Mouse (Mus musculus) embryonic facial prominence, embryonic 11.5 days (tissue): ENCODE data around the gene Gnat2. TPM values are rescaled to one million over a fixed set of nuclear protein-coding genes. Genes with fewer than 3 reads are reported as not detected.
A peak's percentile ranks its signal among the peaks of the same experiment; 100 is the strongest.

ENCODE experiments used
- ATAC-seq: fragments of 200-750 bp; cut with Nextera tagmentation; replicated peaks from 2 replicates; pipeline ENCODE4 v1.8.0; 2017; ENCODE audit warnings: low read depth; ENCODE audit not compliant: insufficient number of reproducible peaks, low FRiP score, low TSS enrichment
- DNase-seq: peaks from one replicate; pipeline ENCODE4 v3.0.0-alpha.2; 2015; ENCODE audit warnings: low spot score
- H3K27ac ChIP-seq: fragments of 300-500 bp; sonication (generic); replicated peaks from 2 replicates; pipeline ENCODE4 v1.5.1; 2014; ENCODE audit warnings: mild to moderate bottlenecking, low read depth, low read length, control low read depth
- H3K27me3 ChIP-seq: fragments of 300-500 bp; sonication (generic); 2 replicates; pipeline ENCODE4 v1.6.1; 2014; ENCODE audit warnings: mild to moderate bottlenecking, low read length, moderate library complexity, mixed read lengths; ENCODE audit not compliant: control insufficient read depth, insufficient read depth
- H3K36me3 ChIP-seq: fragments of 300-500 bp; sonication (generic); replicated peaks from 2 replicates; pipeline ENCODE4 v1.6.1; 2014; ENCODE audit warnings: low read depth, mild to moderate bottlenecking, low read length, moderate library complexity, mixed read lengths; ENCODE audit not compliant: control insufficient read depth, insufficient read depth
- H3K4me1 ChIP-seq: fragments of 300-500 bp; sonication (generic); 2 replicates; pipeline ENCODE4 v1.6.1; 2014; ENCODE audit warnings: low read length, mixed read lengths; ENCODE audit not compliant: control insufficient read depth, insufficient read depth
- H3K4me2 ChIP-seq: fragments of 300-500 bp; sonication (generic); 2 replicates; pipeline ENCODE4 v1.6.1; 2014; ENCODE audit warnings: low read depth, mild to moderate bottlenecking, control low read depth, low read length, moderate library complexity
- H3K4me3 ChIP-seq: fragments of 300-500 bp; sonication (generic); 2 replicates; pipeline ENCODE4 v1.5.1; 2014; ENCODE audit warnings: low read depth, low read length, control low read depth
- H3K9ac ChIP-seq: fragments of 300-500 bp; sonication (generic); replicated peaks from 2 replicates; pipeline ENCODE4 v1.6.1; 2014; ENCODE audit warnings: mild to moderate bottlenecking, control low read depth, low read length
- H3K9me3 ChIP-seq: fragments of 300-500 bp; sonication (generic); replicated peaks from 2 replicates; pipeline ENCODE4 v1.6.1; 2016; ENCODE audit warnings: mild to moderate bottlenecking, low read length, inconsistent platforms, mixed read lengths; ENCODE audit not compliant: control insufficient read depth
- WGBS: fragments of 180-500 bp; shearing (Covaris S2); extraction: QIAGEN DNeasy Blood & Tissue Kit; methylation state at CpG from one replicate; pipeline ENCODE4 v1.1.7; 2014; 5-methylcytosine and 5-hydroxymethylcytosine counted together
- polyA plus RNA-seq: library from polyadenylated mRNA; unstranded; fragments of >200 nt; fragmentation: Nextera tagmentation; extraction: Ambion mirVana; gene quantifications from 2 replicates; pipeline ENCODE4 v1.2.1, GENCODE M21; 2014

The Gnat2 gene
- 0.63 and 0.93 TPM in 2 replicates for polyA plus RNA-seq

GRCm38 (mm10) chr3:108092536-108093115 lies at the start of gene Gnat2:
Gene Gnat2, plus strand, starts transcription at chr3:108092789.
- Histone ChIP-seq H3K9ac (no peak within 1 kb of the TSS), H3K4me3 (no peak within 1 kb of the TSS), H3K27ac (no peak within 1 kb of the TSS), H3K36me3 (no peaks in the 10 kb centered on the region), H3K4me2 (no peak within 1 kb of the TSS), H3K4me1 (no peaks in the 10 kb centered on the region), H3K27me3 (no peaks in the 10 kb centered on the region), H3K9me3 (no peaks in the 10 kb centered on the region)
- DNase-seq (no peak), ATAC-seq (no peak)
- WGBS = 74% methylated on average over 15 of the region's 15 CpGs

- ATAC-seq = peak; percentile 93
- H3K4me3 ChIP-seq = peak within 1 kb of the TSS; percentile 48
- H3K9ac ChIP-seq = peak within 1 kb of the TSS; percentile 64
- H3K36me3 ChIP-seq = no peaks in the 10 kb centered on the region
- H3K9me3 ChIP-seq = no peaks in the 10 kb centered on the region
- H3K27ac ChIP-seq = peak within 1 kb of the TSS; percentile 28; the same call in 1 of the 2 replicates
- no peaks in the 10 kb centered on the region for H3K27me3 ChIP-seq
- 3% methylated on average over 29 of the region's 29 CpGs for WGBS
- H3K4me1 ChIP-seq = no peaks in the 10 kb centered on the region; the same call in 1 of the 2 replicates
- peak; percentile 86 for DNase-seq
- peak within 1 kb of the TSS; percentile 84 for H3K4me2 ChIP-seq
Observed at GRCm38 (mm10) chr3:108044394-108045140, 48.0 kb upstream of the Gnat2 start, which contains the start of gene Gstm4. Gene Gstm4, minus strand, starts transcription at chr3:108044894.

GRCm38 (mm10) chr3:108046944-108047655 lies 45.5 kb upstream of the Gnat2 start:
- DNase-seq (no peak), ATAC-seq (no peak)
- H3K27ac ChIP-seq = no peak overlapping the region
- H3K27me3 ChIP-seq = no peaks in the 10 kb centered on the region
- no peaks in the 10 kb centered on the region for H3K9me3 ChIP-seq
- no peak overlapping the region for H3K9ac ChIP-seq
- WGBS = 93% methylated on average over 2 of the region's 2 CpGs
- H3K4me1 ChIP-seq = no peaks in the 10 kb centered on the region; the same call in 1 of the 2 replicates
- no peak overlapping the region for H3K4me2 ChIP-seq
- H3K36me3 ChIP-seq = no peaks in the 10 kb centered on the region
- no peak overlapping the region for H3K4me3 ChIP-seq

GRCm38 (mm10) chr3:108048306-108048705 lies 44.3 kb upstream of the Gnat2 start:
- Histone ChIP-seq H3K4me1 (no peaks in the 10 kb centered on the region; the same call in 1 of the 2 replicates), H3K9ac (no peak overlapping the region), H3K9me3 (no peaks in the 10 kb centered on the region), H3K4me3 (no peak overlapping the region), H3K27ac (no peak overlapping the region), H3K27me3 (no peaks in the 10 kb centered on the region), H3K36me3 (no peaks in the 10 kb centered on the region), H3K4me2 (no peak overlapping the region)
- ATAC-seq (no peak), DNase-seq (no peak)
- 71% methylated on average over 3 of the region's 3 CpGs for WGBS

GRCm38 (mm10) chr3:108050493-108050892 lies 42.1 kb upstream of the Gnat2 start:
- Histone ChIP-seq H3K27me3 (no peaks in the 10 kb centered on the region), H3K4me2 (no peak overlapping the region), H3K27ac (no peak overlapping the region), H3K9me3 (no peaks in the 10 kb centered on the region), H3K4me1 (no peaks in the 10 kb centered on the region), H3K36me3 (no peaks in the 10 kb centered on the region), H3K9ac (no peak overlapping the region), H3K4me3 (no peak overlapping the region)
- DNase-seq (no peak), ATAC-seq (no peak)
- 89% methylated on average over 5 of the region's 5 CpGs for WGBS

GRCm38 (mm10) chr3:108061420-108061819 lies 31.2 kb upstream of the Gnat2 start:
- no peaks in the 10 kb centered on the region for H3K27me3 ChIP-seq
- DNase-seq = peak; percentile 90
- no peak overlapping the region for H3K4me2 ChIP-seq
- H3K27ac ChIP-seq = no peak overlapping the region
- H3K36me3 ChIP-seq = no peaks in the 10 kb centered on the region
- H3K4me1 ChIP-seq = no peaks in the 10 kb centered on the region
- no peak for ATAC-seq
- no peak overlapping the region for H3K4me3 ChIP-seq
- H3K9ac ChIP-seq = no peak overlapping the region
- no peaks in the 10 kb centered on the region for H3K9me3 ChIP-seq
- 25% methylated on average over 7 of the region's 7 CpGs for WGBS

GRCm38 (mm10) chr3:108062648-108063047 lies 29.9 kb upstream of the Gnat2 start:
- no peak for ATAC-seq

More at GRCm38 (mm10) chr3:108062648-108063047, 29.9 kb upstream of the Gnat2 start:
- Histone ChIP-seq H3K36me3 (no peaks in the 10 kb centered on the region), H3K4me2 (no peak overlapping the region), H3K4me1 (no peaks in the 10 kb centered on the region), H3K9me3 (no peaks in the 10 kb centered on the region), H3K4me3 (no peak overlapping the region), H3K27me3 (no peaks in the 10 kb centered on the region), H3K9ac (no peak overlapping the region; the same call in 1 of the 2 replicates), H3K27ac (no peak overlapping the region)
- 87% methylated on average over 8 of the region's 8 CpGs for WGBS
- no peak for DNase-seq
